Mouse (Mus musculus) midbrain, embryonic 13.5 days (tissue): ENCODE results near the gene Wbp4. TPM values are rescaled to one million over a fixed set of nuclear protein-coding genes. Genes with fewer than 3 reads are reported as not detected.

ENCODE experiments used
- ATAC-seq: fragments of 200-750 bp; cut with Nextera tagmentation; 2 replicates; pipeline ENCODE4 v1.8.0; 2017; ENCODE audit warnings: mild to moderate bottlenecking, moderate TSS enrichment, moderate library complexity
- H3K27ac ChIP-seq: fragments of 300-500 bp; sonication (generic); 2 replicates; pipeline ENCODE4 v1.5.1; 2015; ENCODE audit warnings: inconsistent platforms, mild to moderate bottlenecking, moderate library complexity
- H3K27me3 ChIP-seq: fragments of 300-500 bp; sonication (generic); 2 replicates; pipeline ENCODE4 v1.6.1; 2015; ENCODE audit warnings: mild to moderate bottlenecking, inconsistent platforms
- H3K36me3 ChIP-seq: fragments of 300-500 bp; sonication (generic); 2 replicates; pipeline ENCODE4 v1.6.1; 2015; ENCODE audit warnings: mild to moderate bottlenecking, inconsistent platforms
- H3K4me1 ChIP-seq: fragments of 300-500 bp; sonication (generic); replicated peaks from 2 replicates; pipeline ENCODE4 v1.6.1; 2015; ENCODE audit warnings: inconsistent platforms
- H3K4me2 ChIP-seq: fragments of 300-500 bp; sonication (generic); replicated peaks from 2 replicates; pipeline ENCODE4 v1.6.1; 2015; ENCODE audit warnings: moderate library complexity, mild to moderate bottlenecking, inconsistent platforms
- H3K4me3 ChIP-seq: fragments of 300-500 bp; sonication (generic); replicated peaks from 2 replicates; pipeline ENCODE4 v1.5.1; 2015; ENCODE audit warnings: mild to moderate bottlenecking, inconsistent platforms
- H3K9ac ChIP-seq: fragments of 300-500 bp; sonication (generic); replicated peaks from 2 replicates; pipeline ENCODE4 v1.6.1; 2015; ENCODE audit warnings: mild to moderate bottlenecking, inconsistent platforms
- H3K9me3 ChIP-seq: fragments of 300-500 bp; sonication (generic); 2 replicates; pipeline ENCODE4 v1.6.1; 2016; ENCODE audit warnings: mild to moderate bottlenecking, inconsistent platforms
- WGBS: fragments of 180-500 bp; shearing (Covaris S2); methylation state at CpG from one replicate; pipeline ENCODE4 v1.1.7; 2015; 5-methylcytosine and 5-hydroxymethylcytosine counted together
- polyA plus RNA-seq: library from polyadenylated mRNA; unstranded; fragments of >200 nt; fragmentation: Nextera tagmentation; extraction: Ambion mirVana; gene quantifications from 2 replicates; pipeline ENCODE4 v1.2.1, GENCODE M21; 2015

The Wbp4 gene
- polyA plus RNA-seq, 1 experiment from 2014 or later = 48.4 TPM

DNA sequence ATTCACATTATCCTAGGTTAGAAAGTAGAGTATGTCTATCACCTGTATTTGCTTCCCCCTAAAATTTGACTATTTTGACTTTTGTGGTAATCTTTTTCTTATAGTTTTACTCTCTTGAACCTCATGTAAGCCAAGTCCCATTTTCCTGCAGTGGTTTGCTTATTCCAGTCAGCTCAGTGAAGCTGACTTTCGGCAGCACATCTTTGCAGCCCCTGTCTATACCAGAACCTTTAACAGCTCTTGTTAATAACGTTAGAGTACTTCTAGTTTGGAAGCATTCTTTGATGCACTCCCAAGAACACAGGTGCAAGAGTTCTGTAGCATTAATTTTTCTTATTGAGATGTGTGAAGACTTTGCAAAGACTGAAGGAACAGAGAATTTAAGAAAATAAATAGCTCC is 36.8 kb upstream of the Wbp4 start:
- Histone ChIP-seq H3K27ac (no peak overlapping the region), H3K4me3 (no peak overlapping the region), H3K9ac (no peak overlapping the region), H3K9me3 (no peaks in the 10 kb centered on the region), H3K4me1 (no peaks in the 10 kb centered on the region), H3K27me3 (no peaks in the 10 kb centered on the region), H3K36me3 (no peaks in the 10 kb centered on the region), H3K4me2 (no peak overlapping the region)
- ATAC-seq = no peak
- whole genome bisulfite sequencing = 80% methylated on average over 2 of the region's 2 CpGs

DNA sequence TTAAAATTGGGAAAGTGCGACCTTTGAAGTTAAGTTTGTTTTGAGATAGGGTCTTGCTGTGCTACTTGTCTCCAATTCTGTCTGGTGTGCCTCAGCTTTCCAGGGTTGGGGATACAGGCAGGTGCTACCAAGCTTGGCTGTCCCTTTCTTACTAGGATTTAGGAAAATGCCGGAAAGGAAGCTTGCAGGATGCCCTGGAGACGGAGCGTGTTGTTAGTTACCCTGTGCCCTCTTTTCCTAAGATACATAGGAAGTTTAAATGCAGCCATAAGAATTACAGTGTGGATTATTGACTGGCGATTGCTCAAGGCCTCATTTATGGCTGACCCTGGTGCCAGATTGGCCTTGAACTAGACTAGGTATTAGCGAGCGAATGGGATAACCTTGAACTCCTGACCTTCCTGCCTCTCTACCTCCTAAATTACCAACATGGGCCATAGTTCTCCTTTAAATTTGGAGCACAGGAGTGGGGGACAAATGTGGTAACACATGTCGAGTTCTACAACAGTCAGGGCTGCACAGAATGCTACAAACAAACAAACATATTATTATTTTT is 35.9 kb upstream of the Wbp4 start:
- Histone ChIP-seq H3K9me3 (no peaks in the 10 kb centered on the region), H3K36me3 (no peaks in the 10 kb centered on the region), H3K27ac (no peak overlapping the region), H3K4me1 (no peaks in the 10 kb centered on the region), H3K9ac (no peak overlapping the region), H3K4me3 (no peak overlapping the region), H3K27me3 (no peaks in the 10 kb centered on the region), H3K4me2 (no peak overlapping the region)
- WGBS = 93% methylated on average over 8 of the region's 8 CpGs
- ATAC-seq = no peak

DNA sequence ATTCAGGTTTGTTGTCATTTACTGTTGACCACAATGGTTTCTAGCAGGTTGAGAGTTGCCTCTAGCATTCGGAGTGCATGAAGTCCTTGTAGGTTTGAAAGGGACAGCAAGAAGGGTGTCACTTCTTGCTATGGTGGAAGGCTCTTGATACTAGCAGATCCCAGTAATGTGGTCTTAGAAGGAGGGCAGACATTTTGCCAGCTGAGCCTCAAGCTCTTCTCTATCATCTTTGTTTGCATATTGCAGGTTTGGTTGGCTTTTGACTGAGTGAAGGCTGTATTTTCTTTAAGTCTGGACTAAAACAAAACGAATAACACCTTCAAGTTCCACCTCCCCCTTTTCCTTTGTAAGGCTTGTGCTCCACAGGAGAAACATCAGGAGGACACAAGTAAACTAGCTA is 35.4 kb upstream of the Wbp4 start:
- Histone ChIP-seq H3K9ac (no peak overlapping the region), H3K4me2 (no peak overlapping the region), H3K27ac (no peak overlapping the region), H3K4me1 (no peaks in the 10 kb centered on the region), H3K9me3 (no peaks in the 10 kb centered on the region), H3K4me3 (no peak overlapping the region), H3K27me3 (no peaks in the 10 kb centered on the region), H3K36me3 (no peaks in the 10 kb centered on the region)
- WGBS = 81% methylated on average over 2 of the region's 2 CpGs
- ATAC-seq = no peak

DNA sequence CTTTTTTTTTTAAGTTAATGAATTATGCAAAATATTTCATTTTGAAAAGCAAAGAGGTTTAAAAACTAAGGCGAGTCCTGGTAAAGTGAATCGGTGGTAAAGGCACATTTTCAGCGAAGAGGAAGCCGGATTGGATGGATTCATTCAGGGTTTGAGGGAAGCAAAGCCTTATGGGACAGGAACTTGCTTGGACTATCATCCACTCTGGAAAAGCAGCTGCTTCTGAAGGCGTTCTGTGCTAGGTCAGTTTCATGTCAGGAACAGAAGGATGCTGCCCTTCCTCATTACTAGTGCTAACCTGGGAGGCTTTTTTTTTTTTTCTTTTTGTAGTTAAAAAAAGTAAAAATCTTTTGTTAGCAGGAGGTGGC is 34.9 kb upstream of the Wbp4 start:
- WGBS = 85% methylated on average over 5 of the region's 5 CpGs
- Histone ChIP-seq H3K9me3 (no peaks in the 10 kb centered on the region), H3K4me2 (no peak overlapping the region), H3K27me3 (no peaks in the 10 kb centered on the region), H3K36me3 (no peaks in the 10 kb centered on the region), H3K4me1 (no peaks in the 10 kb centered on the region), H3K9ac (no peak overlapping the region), H3K4me3 (no peak overlapping the region), H3K27ac (no peak overlapping the region)
- no peak for ATAC-seq

DNA sequence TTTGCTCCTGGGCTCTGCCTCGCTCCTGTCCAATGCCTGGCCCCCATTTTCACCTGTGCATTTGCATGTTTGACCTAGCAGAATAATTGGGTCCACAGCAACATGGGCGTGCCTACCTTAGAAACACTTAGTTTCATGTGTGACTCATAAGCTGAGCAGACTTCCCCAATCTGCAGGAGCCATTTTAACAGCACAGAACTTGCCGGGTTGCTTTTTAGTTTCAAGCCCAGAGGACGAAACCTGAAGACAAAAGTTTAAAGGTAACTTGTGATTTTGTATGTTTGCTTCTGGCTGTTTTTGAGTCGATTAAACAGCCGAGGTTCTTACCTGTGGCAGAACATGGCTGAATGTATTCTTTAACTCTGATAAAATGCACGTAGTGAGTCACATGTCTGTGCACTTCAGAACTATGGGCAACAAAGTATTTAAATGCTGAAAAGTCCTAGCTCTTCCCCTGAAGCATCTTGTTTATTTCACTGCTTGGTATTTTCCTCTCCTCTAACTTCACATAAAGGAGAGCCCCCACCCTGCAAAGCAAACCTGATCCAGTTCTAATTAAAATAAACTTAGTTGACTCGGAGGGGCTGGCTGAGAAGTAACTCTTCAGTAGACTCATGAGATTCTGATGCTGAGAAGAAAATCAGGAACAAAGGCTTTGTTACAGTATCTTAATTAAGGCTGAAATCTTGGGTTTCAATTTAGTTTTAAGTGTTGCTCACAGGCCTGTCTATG is 34.4 kb upstream of the Wbp4 start:
- 86% methylated on average over 8 of the region's 8 CpGs for WGBS
- no peak overlapping the region for H3K4me3 ChIP-seq
- no peak overlapping the region for H3K9ac ChIP-seq
- ATAC-seq = no peak
- no peaks in the 10 kb centered on the region for H3K27me3 ChIP-seq
- no peaks in the 10 kb centered on the region for H3K36me3 ChIP-seq
- H3K4me2 ChIP-seq = no peak overlapping the region
- no peaks in the 10 kb centered on the region for H3K9me3 ChIP-seq
- no peak overlapping the region for H3K27ac ChIP-seq
- H3K4me1 ChIP-seq = no peaks in the 10 kb centered on the region

DNA sequence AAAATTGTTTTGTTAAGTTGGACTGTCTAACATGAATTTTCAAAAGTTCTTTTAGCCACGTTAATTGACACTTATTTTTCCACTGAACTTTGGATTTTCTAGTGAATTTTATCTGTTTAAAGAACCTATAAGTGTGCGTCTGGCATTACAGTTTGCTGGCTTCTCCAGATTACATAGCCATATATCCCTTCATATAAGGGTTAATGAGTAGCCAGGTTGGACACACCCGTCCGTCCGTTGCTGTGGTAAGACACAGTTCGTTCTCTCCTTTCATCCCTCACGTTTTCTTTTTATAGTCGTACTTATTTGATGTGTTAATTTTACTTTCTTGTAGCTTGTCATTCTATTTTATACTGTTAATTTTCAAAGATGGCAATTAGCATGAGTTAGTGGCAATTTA is 33.8 kb upstream of the Wbp4 start:
- 89% methylated on average over 8 of the region's 8 CpGs for WGBS
- H3K36me3 ChIP-seq = no peaks in the 10 kb centered on the region

DNA sequence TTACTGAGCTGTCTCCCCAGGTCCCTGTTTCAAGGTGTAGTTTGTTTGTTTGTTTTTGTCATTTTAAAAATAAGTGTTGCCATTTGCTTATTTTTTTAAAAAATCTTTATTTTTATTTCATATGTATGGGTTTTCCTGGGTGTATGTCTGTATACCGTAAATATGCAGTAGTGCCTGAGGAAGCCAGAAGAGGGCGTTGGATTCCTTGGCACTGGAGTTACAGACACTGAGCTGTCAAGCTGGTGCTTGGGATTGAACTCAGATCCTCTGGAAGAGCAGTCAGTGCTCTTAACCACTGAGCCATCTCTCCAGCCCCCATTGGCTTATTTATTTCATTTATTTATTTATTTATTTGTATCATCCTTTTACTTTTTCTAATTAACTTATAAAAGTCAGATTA is 32.6 kb upstream of the Wbp4 start:
- Histone ChIP-seq H3K36me3 (no peaks in the 10 kb centered on the region), H3K27me3 (no peaks in the 10 kb centered on the region), H3K9ac (no peak overlapping the region), H3K9me3 (no peaks in the 10 kb centered on the region), H3K4me3 (no peak overlapping the region), H3K27ac (no peak overlapping the region), H3K4me1 (no peaks in the 10 kb centered on the region), H3K4me2 (no peak overlapping the region)
- WGBS = 84% methylated on average over 2 of the region's 2 CpGs
- ATAC-seq = no peak

More for the DNA sequence above, 33.8 kb upstream of the Wbp4 start:
- H3K4me3 ChIP-seq = no peak overlapping the region
- H3K9me3 ChIP-seq = no peaks in the 10 kb centered on the region
- H3K27me3 ChIP-seq = no peaks in the 10 kb centered on the region
- H3K27ac ChIP-seq = no peak overlapping the region
- H3K9ac ChIP-seq = no peak overlapping the region
- H3K4me2 ChIP-seq = no peak overlapping the region
- no peak for ATAC-seq
- no peaks in the 10 kb centered on the region for H3K4me1 ChIP-seq

DNA sequence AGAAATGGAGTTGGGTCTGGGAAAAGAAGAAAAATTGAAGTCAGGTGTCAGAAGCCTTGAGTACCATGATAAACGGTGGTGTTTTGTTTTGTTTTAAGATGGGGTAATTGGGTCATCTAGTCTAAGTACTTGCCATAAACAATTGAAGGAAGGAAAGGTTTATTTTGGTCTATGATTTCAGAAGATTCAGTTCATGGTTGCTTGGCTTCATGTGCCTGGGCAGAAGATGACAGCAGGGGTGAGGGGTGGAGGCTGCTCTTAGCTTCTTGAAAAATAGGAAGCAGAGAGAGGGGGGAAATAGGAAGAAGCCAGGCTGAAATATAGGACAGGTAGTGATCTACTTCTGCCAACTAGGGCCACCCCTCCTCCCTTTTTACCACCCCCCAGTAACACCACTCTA is 30.2 kb upstream of the Wbp4 start:
- no peak overlapping the region for H3K9ac ChIP-seq
- H3K4me1 ChIP-seq = no peaks in the 10 kb centered on the region
- H3K27ac ChIP-seq = no peak overlapping the region
- ATAC-seq = no peak
- no peak overlapping the region for H3K4me2 ChIP-seq
- H3K36me3 ChIP-seq = no peaks in the 10 kb centered on the region
- H3K27me3 ChIP-seq = no peaks in the 10 kb centered on the region
- 83% methylated on average over 1 of the region's 1 CpGs for WGBS
- no peak overlapping the region for H3K4me3 ChIP-seq
- H3K9me3 ChIP-seq = no peaks in the 10 kb centered on the region

DNA sequence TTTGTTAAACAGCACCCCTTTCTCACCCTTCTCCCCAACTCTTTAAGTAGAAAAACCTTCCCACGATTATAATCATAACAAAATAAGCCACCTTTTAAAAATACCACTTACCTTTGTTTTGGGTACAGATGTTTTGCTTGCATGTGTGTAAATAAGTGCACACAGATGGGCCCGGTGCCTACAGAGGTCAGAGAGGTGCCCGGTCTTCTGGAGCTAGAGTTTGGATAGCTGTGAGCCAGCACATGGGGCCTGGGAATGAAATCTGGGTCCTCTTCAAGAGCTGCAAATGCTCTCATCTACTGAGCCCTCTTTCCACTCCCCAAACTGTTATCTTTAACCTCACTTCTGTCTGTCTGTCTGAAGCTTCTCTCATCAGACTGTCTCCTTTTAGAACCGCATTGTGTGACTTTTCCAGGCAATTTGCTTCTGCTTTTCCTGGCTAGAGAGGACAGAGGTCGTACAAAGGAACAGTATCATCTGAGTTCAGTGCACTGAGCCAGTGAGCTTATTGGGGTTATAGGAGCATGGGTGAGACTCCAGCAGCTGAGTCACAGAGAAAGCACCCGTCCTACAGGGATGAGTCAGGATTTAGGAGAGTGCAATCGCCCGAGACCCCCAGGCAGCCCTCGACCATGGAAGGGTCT is 27.5 kb upstream of the Wbp4 start:
- WGBS = 85% methylated on average over 9 of the region's 9 CpGs
- H3K27me3 ChIP-seq = no peaks in the 10 kb centered on the region
- no peak for ATAC-seq
- H3K4me3 ChIP-seq = no peak overlapping the region
- no peaks in the 10 kb centered on the region for H3K4me1 ChIP-seq
- H3K9me3 ChIP-seq = no peaks in the 10 kb centered on the region
- no peak overlapping the region for H3K4me2 ChIP-seq
- H3K9ac ChIP-seq = no peak overlapping the region
- H3K27ac ChIP-seq = no peak overlapping the region
- no peaks in the 10 kb centered on the region for H3K36me3 ChIP-seq

DNA sequence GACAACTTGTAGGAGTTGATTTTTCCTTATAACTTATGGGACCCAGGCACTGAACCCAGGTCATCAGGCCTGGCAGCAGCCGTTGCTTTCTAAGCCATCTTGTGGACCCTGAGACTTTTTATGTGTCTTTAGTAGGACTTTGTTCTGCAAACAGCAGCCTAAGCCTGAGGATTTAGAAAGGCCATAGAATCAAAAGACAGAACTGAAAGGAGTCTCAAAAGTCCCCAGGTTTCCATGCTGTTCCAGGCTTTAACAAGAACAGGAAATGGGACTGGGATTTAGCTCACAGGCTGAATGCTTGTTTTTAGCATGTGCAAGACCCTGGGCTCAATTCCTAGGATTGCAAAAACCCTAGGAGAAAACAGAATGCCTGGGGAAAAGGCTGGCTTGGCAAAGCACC is 26.5 kb upstream of the Wbp4 start:
- WGBS = 61% methylated on average over 1 of the region's 1 CpGs

DNA sequence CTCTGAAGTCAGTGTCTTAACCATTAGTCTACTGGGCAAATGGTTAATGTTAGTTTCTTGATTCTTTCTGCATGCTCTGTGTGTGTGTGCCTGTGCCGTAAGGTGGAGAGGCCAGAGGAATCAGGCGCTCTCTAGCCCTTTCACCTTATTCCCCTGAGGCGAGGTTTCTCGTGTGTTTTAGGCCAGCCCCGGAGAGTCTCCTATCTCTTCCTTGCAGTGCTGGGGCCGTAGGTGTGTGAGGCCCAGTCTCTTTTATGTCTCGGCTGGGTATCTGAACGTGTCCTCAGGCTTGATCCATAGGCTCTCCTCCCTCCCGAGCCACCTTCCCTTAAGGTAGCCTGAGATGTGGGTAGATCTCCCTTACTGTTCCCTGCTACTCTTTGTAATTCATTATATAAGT is 24.9 kb upstream of the Wbp4 start:
- Histone ChIP-seq H3K4me3 (no peak overlapping the region), H3K4me1 (no peaks in the 10 kb centered on the region), H3K4me2 (no peak overlapping the region), H3K27ac (no peak overlapping the region), H3K36me3 (no peaks in the 10 kb centered on the region), H3K27me3 (no peaks in the 10 kb centered on the region), H3K9ac (no peak overlapping the region), H3K9me3 (no peaks in the 10 kb centered on the region)
- 85% methylated on average over 9 of the region's 9 CpGs for WGBS
- no peak for ATAC-seq

More for the DNA sequence above, 26.5 kb upstream of the Wbp4 start:
- Histone ChIP-seq H3K4me2 (no peak overlapping the region), H3K27me3 (no peaks in the 10 kb centered on the region), H3K4me3 (no peak overlapping the region), H3K9me3 (no peaks in the 10 kb centered on the region), H3K27ac (no peak overlapping the region), H3K36me3 (no peaks in the 10 kb centered on the region), H3K4me1 (no peaks in the 10 kb centered on the region), H3K9ac (no peak overlapping the region)
- no peak for ATAC-seq

DNA sequence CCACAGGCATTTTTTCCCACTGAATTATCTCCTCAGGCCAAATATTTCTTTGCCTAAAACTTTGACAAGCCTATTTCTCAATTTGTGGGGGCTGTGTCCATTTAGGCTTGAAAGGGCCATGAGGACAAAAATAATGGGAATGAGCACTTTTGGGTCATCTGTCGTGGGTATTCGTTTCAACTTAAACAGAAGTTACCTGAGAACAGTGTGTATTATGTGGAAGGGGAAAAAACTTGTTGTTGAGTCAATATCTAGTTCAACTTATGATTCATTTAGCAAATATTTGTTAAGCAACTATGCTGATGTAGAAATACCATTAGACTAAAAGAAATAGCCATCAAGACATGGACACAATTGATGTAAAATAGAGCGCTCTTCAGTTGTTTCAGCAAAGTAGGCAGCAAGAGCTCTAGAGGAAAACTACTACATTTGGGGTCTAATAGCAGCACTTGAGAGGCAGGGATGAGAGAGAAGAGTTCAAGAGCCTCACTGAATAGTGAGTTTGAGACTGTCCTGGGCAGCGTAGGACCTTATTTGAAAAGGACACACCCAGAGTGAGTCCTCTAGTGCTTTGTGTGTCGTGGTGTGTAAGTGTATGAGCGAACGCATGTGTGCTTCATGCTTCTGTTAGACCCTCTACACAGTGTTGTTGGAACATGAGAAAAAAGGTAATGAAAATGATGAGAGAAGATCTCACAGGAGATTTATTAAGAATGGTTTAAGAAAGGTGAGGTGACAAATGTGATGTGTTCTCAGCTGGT is 23.1 kb upstream of the Wbp4 start:
- Histone ChIP-seq H3K27ac (no peak overlapping the region), H3K27me3 (no peaks in the 10 kb centered on the region), H3K9me3 (no peaks in the 10 kb centered on the region), H3K4me2 (no peak overlapping the region), H3K9ac (no peak overlapping the region), H3K4me3 (no peak overlapping the region), H3K36me3 (no peaks in the 10 kb centered on the region), H3K4me1 (no peaks in the 10 kb centered on the region)
- WGBS = 92% methylated on average over 7 of the region's 7 CpGs
- no peak for ATAC-seq
